Mouse (Mus musculus) heart, adult 11 months (tissue): Measurements from ENCODE around the gene Gpr39.
"Not testable (repeated sequence)": the region's sequence is repeated elsewhere in the genome, so short reads cannot be mapped to it uniquely, and the experiment has no call there.

ENCODE experiments used
- DNase-seq: peaks from one replicate; pipeline ENCODE4 v3.0.0; 2022

Gene Gpr39

GRCm38 (mm10) chr1:125676790-125677273, at the start of gene Gpr39:
Gene Gpr39 (plus strand): TSS chr1:125676995.
- peak; percentile 95 for DNase-seq

GRCm38 (mm10) chr1:125639501-125640253, 37.1 kb upstream of the Gpr39 start:
- DNase-seq: peak; percentile 82

- DNase-seq: peak; percentile 91
These were observed 33.2 kb upstream of the Gpr39 start for GRCm38 (mm10) chr1:125643643-125644042.

- DNase-seq: not testable (repeated sequence)
These were observed 30.0 kb upstream of the Gpr39 start for GRCm38 (mm10) chr1:125646816-125647215.

- DNase-seq: peak; percentile 71
These were observed 28.8 kb upstream of the Gpr39 start for GRCm38 (mm10) chr1:125648011-125648410.

- DNase-seq: peak; percentile 64
These were observed 27.7 kb upstream of the Gpr39 start for GRCm38 (mm10) chr1:125649056-125649455.

- peak; percentile 78 for DNase-seq
These were observed 23.8 kb upstream of the Gpr39 start for GRCm38 (mm10) chr1:125652836-125653594.

GRCm38 (mm10) chr1:125657416-125657815, 19.4 kb upstream of the Gpr39 start:
- no peak for DNase-seq

- peak; percentile 93 for DNase-seq
These were observed 16.6 kb upstream of the Gpr39 start for GRCm38 (mm10) chr1:125660151-125660550.

- peak; percentile 74 for DNase-seq
These were observed 15.9 kb upstream of the Gpr39 start for GRCm38 (mm10) chr1:125660901-125661300.

GRCm38 (mm10) chr1:125662058-125662457, 14.7 kb upstream of the Gpr39 start:
- DNase-seq: no peak

GRCm38 (mm10) chr1:125662660-125663059, 14.1 kb upstream of the Gpr39 start:
- peak; percentile 80 for DNase-seq

- DNase-seq: peak; percentile 98
These were observed 13.7 kb upstream of the Gpr39 start for GRCm38 (mm10) chr1:125663104-125663503.

- peak; percentile 43 for DNase-seq
These were observed 11.6 kb upstream of the Gpr39 start for GRCm38 (mm10) chr1:125665127-125665637.

GRCm38 (mm10) chr1:125669035-125669434, 7.8 kb upstream of the Gpr39 start:
- peak; percentile 81 for DNase-seq

GRCm38 (mm10) chr1:125675186-125675585, 1.6 kb upstream of the Gpr39 start:
- DNase-seq: peak; percentile 60

- DNase-seq: peak; percentile 90
These were observed 491 bp downstream of the Gpr39 start for GRCm38 (mm10) chr1:125677286-125677685.

GRCm38 (mm10) chr1:125679522-125680077, 2.8 kb downstream of the Gpr39 start:
- DNase-seq: peak; percentile 92

- DNase-seq: peak; percentile 79
These were observed 7.6 kb downstream of the Gpr39 start for GRCm38 (mm10) chr1:125684423-125684822.

GRCm38 (mm10) chr1:125685304-125685703, 8.5 kb downstream of the Gpr39 start:
- DNase-seq: no peak

- DNase-seq: peak; percentile 78
These were observed 11.1 kb downstream of the Gpr39 start for GRCm38 (mm10) chr1:125687701-125688420.

- DNase-seq: no peak
These were observed 16.7 kb downstream of the Gpr39 start for GRCm38 (mm10) chr1:125693541-125693940.

GRCm38 (mm10) chr1:125694338-125694737, 17.5 kb downstream of the Gpr39 start:
- DNase-seq: no peak
